Mouse (Mus musculus) CD4-positive, CD25-positive, alpha-beta regulatory T cell, adult 2 months (primary cell): Measurements from ENCODE around the gene Abcc10.

Source experiments
- DNase-seq: peaks from one replicate; pipeline ENCODE4 v3.0.0-alpha.2; 2012; ENCODE audit warnings: low read depth, low spot score

Gene Abcc10

DNA sequence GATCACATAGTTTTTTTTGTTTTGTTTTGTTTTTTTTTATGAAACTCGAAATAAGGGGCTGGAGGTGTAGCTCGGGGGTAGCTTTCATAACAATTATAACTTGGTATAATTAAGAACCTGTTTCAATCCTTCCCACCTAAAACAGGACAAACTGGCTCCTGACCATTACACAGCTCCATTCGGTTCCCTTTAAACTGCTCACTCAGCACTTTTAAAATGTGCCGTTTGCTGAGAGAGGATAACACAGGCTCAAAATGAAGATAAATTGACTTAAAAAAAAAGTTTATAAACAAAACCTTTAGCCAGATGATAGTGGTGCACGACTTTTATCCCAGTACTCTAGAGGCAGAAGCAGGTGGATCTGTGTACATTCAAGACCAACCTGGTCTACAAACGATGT is 42.7 kb downstream of the Abcc10 start:
- DNase-seq: no peak

DNA sequence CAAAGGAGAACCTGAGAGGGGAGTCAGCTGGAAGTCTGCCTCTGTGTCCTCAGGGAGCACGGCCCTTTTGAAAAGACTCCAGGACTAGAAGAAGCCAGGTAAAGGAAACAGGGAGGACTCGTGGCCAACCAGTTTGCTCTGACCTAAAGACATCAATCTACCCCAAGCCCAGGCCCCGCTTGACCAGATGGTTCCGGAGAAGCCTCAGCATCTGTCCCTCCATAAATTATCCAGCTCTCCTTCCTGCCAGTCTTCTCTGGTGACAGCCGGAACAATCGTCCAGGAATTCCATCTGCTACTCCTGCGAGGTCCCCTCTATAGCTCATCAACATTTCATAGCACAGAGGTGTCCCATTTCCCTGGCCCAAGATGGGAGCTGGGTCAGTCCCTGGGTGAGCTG is 43.5 kb downstream of the Abcc10 start:
- no peak for DNase-seq

DNA sequence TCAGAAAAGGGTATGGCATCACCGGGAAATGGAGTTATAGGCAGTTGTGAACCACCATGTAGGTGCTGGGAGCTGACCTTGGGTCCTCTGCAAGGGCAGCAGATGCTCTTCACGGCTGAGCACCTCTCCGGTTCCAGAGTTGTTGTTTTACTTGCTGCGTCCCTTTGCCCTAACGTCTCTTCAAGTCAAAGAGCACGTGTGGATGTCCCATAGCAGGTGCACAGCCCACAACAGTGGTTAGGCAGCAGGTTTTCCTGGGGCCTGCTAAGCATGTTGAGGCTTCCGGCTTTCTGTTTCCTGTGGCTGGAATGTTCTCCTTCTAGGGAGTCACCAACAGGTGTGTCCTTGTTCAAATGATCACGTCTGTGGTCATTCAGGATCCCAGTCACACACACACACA is 44.2 kb downstream of the Abcc10 start:
- DNase-seq: no peak

DNA sequence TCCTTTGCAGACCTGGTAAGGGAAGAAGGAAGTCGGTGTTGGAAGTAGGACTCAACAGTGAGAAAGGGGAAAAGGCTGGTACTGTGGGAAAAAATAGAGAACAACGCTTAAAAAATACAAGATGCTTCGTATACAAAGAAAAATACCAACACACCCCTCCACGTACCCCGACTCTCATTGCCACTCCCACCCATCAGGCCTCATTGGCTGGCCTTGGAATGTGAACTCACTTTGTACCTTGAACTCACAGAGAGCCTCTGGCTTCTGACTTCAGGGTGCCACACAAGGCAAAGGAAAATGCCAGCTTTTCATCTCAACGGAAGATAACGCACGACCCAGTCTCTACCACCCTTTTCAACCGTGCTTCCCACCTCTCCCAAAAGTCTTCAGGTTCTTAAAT is 45.0 kb downstream of the Abcc10 start:
- no peak for DNase-seq

DNA sequence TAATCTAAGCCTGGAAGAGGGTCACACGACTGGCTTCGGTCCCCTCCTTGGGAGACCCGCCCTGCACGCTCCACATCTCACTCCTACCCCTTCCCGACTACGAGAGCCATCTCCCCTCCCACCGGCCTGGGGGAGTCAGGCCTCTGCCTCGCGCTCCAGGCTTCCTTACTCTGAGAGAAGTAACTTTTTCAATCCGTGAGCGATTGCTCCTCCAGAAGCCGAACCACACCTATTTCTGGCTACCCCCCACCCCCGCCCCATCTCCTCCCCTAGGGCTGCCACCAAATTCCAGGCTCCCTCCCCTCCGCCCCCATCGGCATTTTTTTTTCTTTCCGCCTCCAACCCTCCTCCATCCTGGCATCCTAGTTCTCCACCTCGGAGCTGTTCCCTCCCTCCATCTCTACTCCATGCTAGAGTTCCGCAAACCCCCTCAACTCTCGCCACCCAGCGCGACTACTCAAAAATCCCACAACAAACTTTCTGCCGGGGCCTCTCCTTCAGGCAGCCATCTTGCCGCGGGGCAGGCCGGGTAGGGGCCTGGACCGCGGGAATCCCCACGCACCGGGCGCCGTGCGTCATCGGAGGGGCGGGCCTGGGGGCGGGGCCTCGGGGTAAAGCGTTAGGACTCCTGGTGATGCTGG is 45.5 kb downstream of the Abcc10 start, which contains the start of gene Tjap1:
Gene Tjap1 (minus strand): TSS at position 544 of the 641 bp plus-strand sequence.
- DNase-seq: peak; percentile 91

DNA sequence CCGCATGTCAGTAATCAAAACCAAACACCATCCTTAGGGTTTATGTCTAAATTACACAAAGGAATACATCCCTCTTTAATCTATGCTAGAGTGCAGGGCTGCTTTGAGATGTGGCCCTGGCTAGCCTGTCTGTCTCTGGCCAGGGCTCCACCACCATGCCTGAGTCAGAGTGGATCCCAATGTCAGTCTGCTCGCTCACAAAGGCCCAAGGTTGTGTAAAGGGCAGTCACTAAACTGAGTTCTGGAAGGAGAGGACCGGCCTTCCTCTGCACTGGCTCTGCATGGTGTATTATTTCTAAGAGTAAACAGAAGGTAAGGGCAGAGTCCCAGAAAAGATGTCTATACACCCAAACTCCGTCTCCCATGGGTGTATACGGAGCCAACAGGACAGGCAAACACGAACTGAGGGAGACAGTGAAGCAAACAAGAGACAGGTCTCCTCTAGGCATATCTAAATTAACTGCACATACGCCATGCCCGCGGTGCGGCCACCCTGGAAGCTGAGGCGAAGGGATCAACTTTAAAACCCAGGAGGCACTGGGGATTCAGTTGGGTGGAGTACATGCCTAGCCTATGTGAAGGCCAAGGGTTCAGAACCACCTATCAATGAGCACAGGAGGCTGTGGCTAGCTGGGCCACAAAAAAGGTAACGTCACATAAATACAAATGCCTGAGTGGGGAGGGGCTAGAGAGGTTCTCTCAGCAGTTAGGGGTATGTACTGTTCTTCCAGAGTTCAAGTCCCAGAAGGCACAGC is 50.0 kb downstream of the Abcc10 start:
- no peak for DNase-seq

DNA sequence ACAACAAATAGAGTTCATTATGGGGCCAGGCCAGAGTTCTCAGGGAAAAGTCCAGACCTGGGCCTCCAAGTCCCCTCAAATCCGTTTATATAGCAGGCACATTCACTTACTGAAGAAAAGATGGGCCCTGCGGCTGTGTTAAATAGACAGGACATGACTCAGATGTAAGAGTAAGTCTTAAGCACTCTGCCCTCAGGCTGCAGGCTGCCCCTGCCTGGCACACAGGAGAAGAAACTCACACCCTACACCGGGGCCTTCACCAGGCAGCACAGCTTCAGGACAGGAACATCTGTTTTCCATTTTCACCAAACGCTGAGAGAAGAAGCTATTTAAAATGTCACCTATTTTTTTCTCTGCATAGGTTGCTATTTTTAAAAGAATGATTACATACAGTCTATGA is 50.6 kb downstream of the Abcc10 start:
- DNase-seq: no peak

DNA sequence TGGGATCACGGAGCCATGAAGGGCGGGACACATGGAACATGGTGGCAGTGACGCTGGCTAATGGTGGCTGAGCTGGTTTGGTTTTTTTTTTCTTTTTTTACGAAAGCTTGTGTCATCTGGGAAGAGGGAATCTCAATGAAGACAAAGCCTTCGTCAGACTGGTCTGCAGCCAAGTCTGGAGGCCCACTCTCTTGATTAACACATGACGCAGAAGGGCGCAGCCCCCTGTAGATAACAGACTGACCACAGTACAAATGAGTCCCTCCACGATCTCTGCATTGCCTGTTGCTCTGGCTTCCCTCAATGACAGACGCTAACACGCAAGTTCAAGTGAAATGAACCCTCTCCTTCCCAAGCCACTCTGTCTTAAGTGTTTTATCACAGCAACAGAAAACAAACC is 52.6 kb downstream of the Abcc10 start:
- no peak for DNase-seq

DNA sequence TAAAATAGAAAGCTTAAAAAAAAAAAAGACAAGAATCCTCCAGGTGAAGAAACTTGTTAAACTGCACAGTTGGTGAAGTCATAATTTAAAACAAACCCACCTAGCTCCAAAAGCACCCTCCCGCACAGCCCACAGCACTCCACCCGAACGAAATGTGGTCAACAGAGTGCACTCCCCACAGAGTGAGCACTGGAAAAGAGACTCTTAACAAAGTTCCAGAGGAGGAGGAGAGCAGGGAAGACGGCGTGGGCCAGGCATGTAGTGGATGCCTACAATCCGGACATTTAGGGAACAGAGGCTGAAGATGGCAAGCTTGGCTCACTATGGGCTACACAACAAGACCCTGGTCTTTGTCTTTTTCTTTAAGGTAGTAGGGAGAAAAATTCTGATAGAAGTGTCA is 53.1 kb downstream of the Abcc10 start:
- no peak for DNase-seq

DNA sequence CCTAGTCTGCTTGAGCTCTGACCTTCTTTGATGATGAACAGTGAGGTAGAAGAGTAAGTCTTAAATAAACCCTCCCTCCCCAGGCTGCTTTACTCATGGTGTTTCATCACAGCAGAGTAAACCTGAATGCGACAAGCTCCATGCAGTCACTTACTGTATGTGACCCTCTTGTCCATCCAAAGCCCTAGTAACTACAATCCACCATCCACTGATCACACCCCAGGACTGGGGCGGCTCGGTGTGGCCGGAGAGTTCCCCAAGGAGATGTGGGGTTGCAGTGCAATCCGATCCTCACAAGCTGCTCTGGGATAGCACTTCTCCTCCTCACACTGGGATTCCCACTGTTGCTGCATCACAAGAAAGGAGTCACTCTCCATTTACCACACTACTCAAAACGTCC is 53.7 kb downstream of the Abcc10 start:
- no peak for DNase-seq

DNA sequence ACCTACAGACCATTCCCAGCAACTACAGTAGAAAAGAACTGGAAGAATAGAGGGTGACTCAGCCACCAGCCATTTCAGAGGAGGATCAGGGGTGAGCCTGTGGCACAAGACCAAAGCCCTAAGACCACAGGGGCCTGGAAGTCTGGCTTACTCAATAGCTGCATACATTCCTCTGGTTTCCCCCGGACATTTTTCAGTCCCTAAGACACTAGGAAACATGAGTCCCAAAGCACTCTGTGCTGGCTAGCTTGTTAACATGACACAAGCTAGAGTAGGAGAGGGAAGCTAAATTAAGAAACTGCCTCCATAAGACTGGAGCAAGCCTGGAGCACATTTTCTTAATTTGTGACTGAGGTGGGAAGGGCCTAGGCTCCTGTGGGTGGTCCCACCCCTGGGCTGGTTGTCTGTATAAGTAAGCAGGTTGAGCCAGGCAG is 54.3 kb downstream of the Abcc10 start:
- DNase-seq: no peak

DNA sequence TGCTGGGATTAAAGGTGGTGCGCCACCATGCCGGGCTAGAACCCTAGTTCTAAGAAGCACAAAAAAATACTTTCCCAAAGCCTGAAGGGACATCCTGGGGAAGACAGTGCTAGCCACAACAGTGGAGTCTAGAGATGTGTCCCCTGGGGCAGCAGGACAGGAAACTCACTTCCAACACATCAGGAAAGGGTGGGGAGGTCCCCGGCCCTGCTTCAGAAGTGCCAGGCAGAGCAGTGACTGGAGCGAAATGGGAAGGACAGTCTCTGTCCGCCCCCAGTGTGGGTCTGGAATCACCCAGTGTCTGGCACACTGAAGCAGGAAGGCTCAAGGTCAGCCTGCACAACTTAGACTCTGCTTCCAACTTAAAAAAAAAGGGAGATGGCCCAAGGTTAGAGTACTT is 55.5 kb downstream of the Abcc10 start:
- DNase-seq: no peak

DNA sequence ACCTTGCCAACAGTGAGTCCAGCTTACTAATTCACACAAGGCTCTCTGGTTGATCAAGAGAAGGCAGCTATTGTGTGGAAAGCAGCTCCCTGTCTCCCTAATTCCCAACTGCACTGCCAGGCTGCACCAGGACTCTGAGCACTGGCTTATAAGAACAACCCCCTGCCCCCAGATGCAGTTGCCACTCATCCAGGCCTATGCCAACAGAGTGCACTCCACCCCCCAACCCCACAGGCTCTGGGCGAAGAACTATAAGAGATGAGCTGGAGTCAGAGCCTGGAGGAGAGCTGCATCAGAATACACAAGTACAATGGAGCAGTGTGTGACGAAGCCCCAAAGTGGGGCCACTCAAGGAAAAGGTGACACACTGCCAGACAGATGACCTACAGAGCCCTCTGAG is 56.1 kb downstream of the Abcc10 start:
- DNase-seq: no peak

DNA sequence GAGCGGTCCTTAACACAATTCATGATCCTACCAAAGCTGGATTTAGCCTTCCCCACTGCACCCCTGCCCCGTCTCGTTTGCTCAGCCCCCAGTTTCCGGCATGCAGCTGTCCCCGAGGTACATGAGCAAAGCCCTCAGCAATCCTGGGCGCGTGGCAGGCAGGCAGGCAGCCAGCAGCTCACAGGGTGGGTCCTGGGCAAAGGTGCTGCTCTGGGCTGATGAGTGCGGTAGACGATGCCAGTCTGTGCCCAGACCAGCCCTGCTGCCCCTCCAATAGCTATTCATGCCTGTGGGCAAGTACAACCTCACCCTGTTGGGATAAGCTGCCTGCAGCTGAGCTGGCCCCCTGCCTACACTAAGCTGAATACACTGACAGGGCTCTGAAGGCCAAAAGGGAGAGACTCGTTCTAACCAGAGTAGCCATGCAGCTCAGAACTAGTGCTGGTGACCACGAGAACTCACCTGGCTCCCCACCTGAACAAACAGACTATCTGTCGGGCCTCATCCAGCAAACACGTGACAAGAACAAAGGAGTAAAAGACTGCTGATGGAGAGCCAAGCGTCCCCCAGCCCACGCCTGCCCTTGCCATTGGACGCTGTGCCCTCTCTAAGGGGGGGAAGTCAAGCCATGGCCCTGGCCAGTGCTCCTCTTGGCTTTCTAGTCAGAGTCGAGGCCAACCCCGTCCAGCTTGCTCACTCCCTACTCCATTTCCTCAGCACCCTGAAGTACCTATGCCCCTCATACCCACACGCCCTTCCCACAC is 58.2 kb downstream of the Abcc10 start:
- no peak for DNase-seq

DNA sequence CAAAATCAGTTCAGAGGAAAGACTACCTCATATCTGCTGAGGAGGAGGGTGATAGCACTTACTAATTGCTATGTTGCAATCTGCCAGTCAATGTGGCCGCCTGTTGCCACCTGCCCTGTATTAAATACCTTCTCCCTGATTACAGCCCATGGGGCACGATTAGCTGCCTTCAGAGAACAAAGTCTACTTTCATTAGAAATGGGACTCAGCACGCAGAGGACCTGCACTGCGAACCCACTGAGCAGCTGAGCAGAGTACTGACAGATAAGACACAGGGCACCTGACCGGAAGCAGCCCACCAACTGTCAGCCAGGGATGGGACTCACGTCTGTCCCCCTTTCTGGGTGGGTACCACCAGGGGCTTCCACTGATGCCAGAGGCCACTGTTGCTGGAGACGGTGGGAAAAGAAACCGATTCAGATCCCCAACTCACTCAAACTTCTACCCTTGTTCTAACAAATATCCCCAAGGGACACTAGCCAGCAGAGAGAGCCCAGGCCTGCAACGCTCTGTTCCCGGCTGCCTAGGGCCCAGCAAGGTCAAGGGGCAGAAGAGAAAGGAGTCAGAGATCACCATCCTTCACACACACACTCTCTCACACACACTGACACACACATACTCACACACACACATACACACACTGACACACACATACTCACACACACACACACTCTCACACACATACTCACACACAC is 60.0 kb downstream of the Abcc10 start:
- DNase-seq: no peak

DNA sequence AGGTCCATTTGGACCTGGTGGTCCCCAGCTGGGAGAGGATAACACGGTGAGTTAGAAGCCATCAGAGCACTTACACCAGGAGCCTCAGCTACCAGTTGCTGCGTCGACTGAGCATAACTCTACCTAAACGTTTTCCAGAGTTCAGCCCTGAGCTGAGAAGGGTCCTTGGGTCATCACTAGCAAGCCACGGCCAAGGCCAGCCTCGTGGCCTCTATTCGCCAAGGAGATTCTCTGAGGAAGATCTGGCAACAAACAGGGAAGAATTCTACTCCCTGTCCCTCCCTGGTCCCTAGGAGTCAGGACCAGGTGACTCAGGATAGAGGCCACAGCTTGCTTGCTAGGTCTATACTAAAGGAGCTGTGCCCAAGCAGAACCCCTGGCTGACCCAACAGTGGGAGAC is 60.6 kb downstream of the Abcc10 start:
- DNase-seq: no peak

DNA sequence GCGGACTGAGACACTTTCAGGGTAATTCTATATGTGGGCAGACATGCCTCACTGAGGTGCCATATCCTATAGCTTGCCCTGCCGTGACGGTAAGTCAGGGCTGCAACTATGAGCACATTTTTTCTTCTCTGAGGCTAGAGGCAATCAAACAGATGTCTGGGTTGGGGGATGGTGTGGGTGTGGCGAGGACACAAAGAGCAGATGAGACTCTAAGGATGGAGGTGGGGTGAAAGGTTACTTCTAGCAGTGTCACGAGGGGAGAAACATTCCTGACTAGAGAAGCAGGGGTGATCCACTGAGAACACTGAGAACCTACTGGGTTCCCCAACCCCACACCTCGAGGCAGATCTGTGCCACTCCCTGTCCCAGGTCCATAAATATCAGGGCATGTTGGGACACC is 61.2 kb downstream of the Abcc10 start:
- DNase-seq: no peak

DNA sequence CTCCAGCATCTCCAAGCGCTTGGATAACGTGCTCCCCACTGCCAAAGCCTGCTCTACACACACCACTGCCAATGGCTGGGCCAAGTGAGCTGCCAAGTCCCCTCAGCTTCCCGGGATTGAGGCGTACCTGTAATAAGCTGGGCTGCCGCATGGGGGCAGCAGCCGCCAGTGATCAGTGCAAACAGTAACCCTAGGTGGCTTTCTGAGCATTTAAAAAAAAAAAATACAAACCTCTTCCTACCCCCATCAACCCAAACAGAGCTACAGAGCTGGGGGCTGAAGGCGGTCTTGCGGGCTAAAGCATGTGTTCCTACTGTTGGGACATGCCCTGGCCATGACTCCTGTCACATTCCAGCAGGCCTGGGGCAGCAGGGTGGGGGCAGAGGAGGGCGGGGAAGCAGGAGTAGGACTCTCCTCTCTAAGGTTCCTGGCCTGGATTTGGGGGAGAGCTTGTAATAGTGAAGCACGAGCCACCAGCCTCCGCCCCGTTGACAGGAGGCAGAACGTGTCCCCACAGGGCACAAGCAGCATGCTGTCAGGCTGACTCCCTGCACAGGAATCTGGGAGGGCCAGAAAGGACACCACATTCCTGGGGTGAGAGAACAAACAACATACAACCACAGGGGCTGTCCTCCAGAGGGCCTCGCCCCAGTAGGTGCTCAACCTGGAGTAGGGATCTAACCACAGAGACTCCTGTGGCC is 62.1 kb downstream of the Abcc10 start:
- peak; percentile 84 for DNase-seq

DNA sequence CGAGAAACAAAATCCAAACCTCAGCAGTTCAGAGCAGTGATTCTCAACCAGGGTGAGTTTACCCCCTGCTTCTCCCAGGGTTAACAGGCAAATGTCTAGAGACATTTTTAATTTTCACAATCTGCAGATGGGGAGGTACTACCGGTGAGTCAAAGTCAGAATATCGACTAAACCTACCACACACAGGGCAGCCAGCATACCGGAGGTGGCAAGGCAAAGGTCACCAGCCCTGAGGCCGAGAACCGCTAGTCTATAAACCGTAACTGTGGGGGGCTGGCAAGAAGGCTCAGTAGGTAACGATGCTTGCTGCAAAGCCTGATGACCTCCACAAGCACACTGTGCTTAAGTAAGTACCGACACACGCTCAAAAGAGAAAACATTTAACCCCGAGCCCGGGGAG is 62.6 kb downstream of the Abcc10 start:
- DNase-seq: no peak

DNA sequence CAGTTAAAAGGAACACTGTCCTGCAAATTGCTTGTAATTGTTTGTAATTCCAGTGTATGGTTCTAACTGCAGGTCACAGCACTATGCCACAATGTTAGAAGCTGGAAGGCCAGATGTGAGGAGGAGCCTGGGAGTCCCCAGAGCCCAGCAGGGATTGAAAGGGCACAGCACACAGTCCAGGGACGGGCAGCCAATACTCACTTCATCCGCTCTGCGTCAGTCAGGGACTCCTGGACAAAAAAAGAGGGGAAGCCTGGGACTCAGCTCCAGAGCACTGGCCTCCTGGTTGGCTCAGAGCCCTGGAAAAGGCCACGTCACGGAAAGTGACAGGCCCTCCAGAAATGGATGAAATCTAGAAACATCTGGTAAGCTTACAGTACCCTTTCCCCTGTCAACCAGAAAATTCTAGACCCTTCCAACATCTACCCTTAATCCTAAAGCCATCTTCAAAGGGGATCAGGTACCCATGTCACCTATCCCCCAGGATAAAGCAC is 65.9 kb downstream of the Abcc10 start:
- DNase-seq: no peak

DNA sequence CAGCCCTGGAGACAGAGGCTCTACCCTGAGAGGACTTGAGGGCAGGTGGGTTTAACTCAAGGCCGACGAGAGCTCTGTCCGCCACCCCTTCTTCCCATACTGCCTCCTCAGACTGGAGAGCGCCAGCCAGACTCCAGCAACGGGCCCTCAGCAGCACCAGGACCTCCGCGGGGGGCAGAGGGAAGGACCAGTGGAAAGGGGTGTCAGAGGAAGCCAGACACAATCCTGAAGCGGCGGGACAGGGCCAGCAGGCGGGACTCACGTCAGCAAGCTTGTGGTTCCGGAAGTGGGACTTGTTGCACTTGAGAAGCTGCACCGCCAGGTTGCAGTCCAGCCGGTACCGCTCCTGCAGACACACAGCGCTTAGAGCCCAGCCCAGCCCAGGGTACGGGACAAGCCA is 68.5 kb downstream of the Abcc10 start:
- DNase-seq: no peak
